Mouse (Mus musculus) heart, postnatal 14 days (tissue): ENCODE data around the gene Arl15. TPM values are rescaled to one million over a fixed set of nuclear protein-coding genes. Genes with fewer than 3 reads are reported as not detected.
A peak's percentile ranks its signal among the peaks of the same experiment; 100 is the strongest.

Experiments
- DNase-seq, 2 experiments: peaks; one replicate each; pipeline ENCODE4 v3.0.0; 2021 to 2022
- intact Hi-C: fragments of 180-260 bp; cut with DNase I; formaldehyde crosslinking; loops from one replicate; pipeline ENCODE4 v1.15.1; 2025
- total RNA-seq, 2 experiments: library from RNA; stranded (reverse); gene quantifications; 2 replicates each; pipeline ENCODE4 v1.2.3; 2021

Arl15 gene
- total RNA-seq, 2 experiments from 2014 or later = 11.9 to 14.7 TPM

- DNase-seq = peak in 1 of 2 experiments; percentile 12
- intact Hi-C loops = no loop called here
These were observed 325.5 kb downstream of the Arl15 start for GRCm38 (mm10) chr13:114119816-114120215.

GRCm38 (mm10) chr13:114121591-114121990 lies 327.3 kb downstream of the Arl15 start:
- no peak for DNase-seq

GRCm38 (mm10) chr13:114123391-114123790 lies 329.1 kb downstream of the Arl15 start:
- intact Hi-C loops = no loop called here
- no peak for DNase-seq

More at GRCm38 (mm10) chr13:114121591-114121990, 327.3 kb downstream of the Arl15 start:
- intact Hi-C loops = no loop called here

GRCm38 (mm10) chr13:114124385-114124784 lies 330.1 kb downstream of the Arl15 start:
- DNase-seq = no peak
- intact Hi-C loops = no loop called here

GRCm38 (mm10) chr13:114124991-114125390 lies 330.7 kb downstream of the Arl15 start:
- intact Hi-C loops = no loop called here
- no peak for DNase-seq

- no peak for DNase-seq
- intact Hi-C loops = no loop called here
These were observed 334.1 kb downstream of the Arl15 start for GRCm38 (mm10) chr13:114128366-114128765.

GRCm38 (mm10) chr13:114129986-114130385 lies 335.7 kb downstream of the Arl15 start:
- no peak for DNase-seq
- intact Hi-C loops = no loop called here

GRCm38 (mm10) chr13:114130566-114131319 lies 336.4 kb downstream of the Arl15 start:
- DNase-seq = no peak
- intact Hi-C loops = no loop called here

GRCm38 (mm10) chr13:114138921-114139320 lies 344.6 kb downstream of the Arl15 start:
- DNase-seq = no peak
- intact Hi-C loops = no loop called here

GRCm38 (mm10) chr13:114139570-114139969 lies 345.3 kb downstream of the Arl15 start:
- DNase-seq = no peak
- intact Hi-C loops = no loop called here

GRCm38 (mm10) chr13:114142826-114143225 lies 348.5 kb downstream of the Arl15 start:
- intact Hi-C loops = no loop called here
- DNase-seq = no peak

GRCm38 (mm10) chr13:114143247-114143646 lies 348.9 kb downstream of the Arl15 start:
- no peak for DNase-seq
- intact Hi-C loops = no loop called here

GRCm38 (mm10) chr13:114144052-114145046 lies 350.0 kb downstream of the Arl15 start:
- DNase-seq = no peak
- intact Hi-C loops = no loop called here

- DNase-seq = no peak
- intact Hi-C loops = no loop called here
These were observed 350.9 kb downstream of the Arl15 start for GRCm38 (mm10) chr13:114145249-114145648.

- DNase-seq = no peak
- intact Hi-C loops = no loop called here
These were observed 356.8 kb downstream of the Arl15 start for GRCm38 (mm10) chr13:114150856-114151697.

GRCm38 (mm10) chr13:114151698-114152069 lies 357.4 kb downstream of the Arl15 start:
- DNase-seq = no peak
- intact Hi-C loops = no loop called here

- no peak for DNase-seq
- intact Hi-C loops = no loop called here
These were observed 362.4 kb downstream of the Arl15 start for GRCm38 (mm10) chr13:114156689-114157088.

GRCm38 (mm10) chr13:114158111-114158730 lies 363.9 kb downstream of the Arl15 start:
- intact Hi-C loops = no loop called here
- no peak for DNase-seq

GRCm38 (mm10) chr13:114159634-114160391 lies 365.5 kb downstream of the Arl15 start:
- intact Hi-C loops = loop anchor here (10.0 kb wide), 1 partner anchor 285 kb away; no protein-coding TSS in a partner anchor
- DNase-seq = no peak
